Mouse (Mus musculus): ENCODE results near the gene Nkain2.

DNA sequence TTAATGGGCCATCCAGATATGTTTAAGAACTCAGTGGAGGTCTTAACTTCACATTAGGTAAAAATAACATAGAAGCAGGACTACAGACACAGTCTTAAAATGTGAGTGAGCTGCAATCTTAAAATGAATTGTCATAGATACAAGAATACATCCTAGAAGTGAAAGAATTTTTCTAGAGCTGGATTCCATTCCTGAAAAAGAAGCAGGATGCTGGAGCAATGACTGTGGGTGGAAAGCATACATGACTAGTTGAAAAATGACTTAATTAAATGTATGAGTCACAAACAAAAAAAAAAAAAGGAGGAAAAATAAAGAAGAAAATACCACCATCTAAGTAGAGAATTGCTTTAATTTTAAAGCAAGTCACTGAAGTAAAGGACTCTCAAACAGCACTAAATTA lies 205.7 kb downstream of the Nkain2 start:
- TF ChIP-seq CTCF (IDR thresholded peaks at IDR 0.05; ENCODE audit: control insufficient read depth, insufficient read depth, insufficient read length), result no peak
- TF ChIP-seq USF1 (IDR thresholded peaks at IDR 0.05; ENCODE audit: low read depth), result no peak
- no peak for TF ChIP-seq MYOG (IDR thresholded peaks at IDR 0.05; ENCODE audit: control insufficient read depth, extremely low read depth, insufficient read length)
- TF ChIP-seq MYOD1 (IDR thresholded peaks at IDR 0.05; ENCODE audit: control insufficient read depth, insufficient read length, low read depth), result no peak
- no peak for TF ChIP-seq FOSL1 (IDR thresholded peaks at IDR 0.05; ENCODE audit: insufficient read depth, low read length, poor library complexity, severe bottlenecking)

Data from C2C12 (cell line).